Mouse (Mus musculus) Patski (cell line): ENCODE results near the gene Aym1. TPM values are rescaled to one million over a fixed set of nuclear protein-coding genes. Genes with fewer than 3 reads are reported as not detected.
A peak's percentile ranks its signal among the peaks of the same experiment; 100 is the strongest.

Experiments used
- ATAC-seq: fragments of 100-300 bp; one replicate; pipeline ENCODE4 v1.8.0; 2021
- CTCF ChIA-PET: fragments of 350-600 bp; sonication (Branson Sonifier 250); formaldehyde crosslinking; loops from one replicate; lab custom pipeline; 2022; ENCODE audit warnings: inconsistent platforms; lab: Charles Lee
- POLR2A ChIA-PET: fragments of 350-600 bp; sonication (Branson Sonifier 250); formaldehyde crosslinking; loops from one replicate; lab custom pipeline; 2022; ENCODE audit warnings: antibody characterized with exemption, inconsistent platforms; lab: Charles Lee
- DNase-seq: peaks from one replicate; pipeline ENCODE4 v3.0.0-alpha.2; 2011; ENCODE audit warnings: low read depth, low spot score
- H3K27me3 ChIP-seq: fragments of 371-371 bp; one replicate; pipeline ENCODE4 v1.5.1; 2021
- CTCF ChIP-seq: fragments of 100-300 bp; IDR thresholded peaks from one replicate; pipeline ENCODE4 v1.5.1; 2021
- in situ Hi-C: fragments of 300-500 bp; cut with MboI; formaldehyde crosslinking; loops from 3 replicates; pipeline ENCODE4 v1.11.1; 2018; ENCODE audit warnings: low pct_unique_long_range_greater_than_20kb, mixed read lengths
- polyA plus RNA-seq: library from polyadenylated mRNA; unstranded; gene quantifications from one replicate; pipeline ENCODE4 v1.2.3, GENCODE M21; 2021

The Aym1 gene
- polyA plus RNA-seq = not detected

DNA sequence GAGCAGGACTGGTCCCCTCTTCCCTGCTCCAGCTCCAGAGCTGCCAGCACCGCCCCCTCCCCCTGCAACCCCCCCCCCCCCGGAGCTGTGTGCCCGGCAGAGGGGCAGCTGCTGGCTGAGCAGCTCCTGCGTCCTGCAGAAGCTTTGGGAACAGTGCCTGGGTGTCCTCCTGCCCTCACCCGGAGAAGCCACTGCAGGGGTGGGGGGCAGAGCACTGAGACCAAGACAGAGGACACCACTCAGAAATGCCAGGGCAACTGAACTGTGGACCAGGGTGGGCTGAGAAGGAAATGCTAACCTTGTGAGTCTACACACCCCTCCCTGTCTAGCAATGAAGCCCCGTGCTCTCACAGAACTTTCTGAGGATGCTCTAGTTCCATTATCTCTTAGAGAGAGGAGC, at the start of gene Aym1:
Aym1 (plus strand) TSS at position 109 of the 400 bp plus-strand sequence.
- ChIA-PET POLR2A (interaction anchor here (0.7 kb wide), 1 partner anchor 398 kb away, joined by 4 read pairs; no protein-coding TSS in a partner anchor), CTCF (interaction anchor here (1.0 kb wide), 1 partner anchor 82 kb away, joined by 3 read pairs; no protein-coding TSS in a partner anchor)
- DNase-seq = no peak
- H3K27me3 ChIP-seq = peaks cover 49% of the 10 kb centered on the region
- no peak for ATAC-seq
- no peak for TF ChIP-seq CTCF
- in situ Hi-C loops = loop anchor here (5.0 to 25.0 kb wide), 3 partner anchors 230 to 580 kb away; no protein-coding TSS in a partner anchor

DNA sequence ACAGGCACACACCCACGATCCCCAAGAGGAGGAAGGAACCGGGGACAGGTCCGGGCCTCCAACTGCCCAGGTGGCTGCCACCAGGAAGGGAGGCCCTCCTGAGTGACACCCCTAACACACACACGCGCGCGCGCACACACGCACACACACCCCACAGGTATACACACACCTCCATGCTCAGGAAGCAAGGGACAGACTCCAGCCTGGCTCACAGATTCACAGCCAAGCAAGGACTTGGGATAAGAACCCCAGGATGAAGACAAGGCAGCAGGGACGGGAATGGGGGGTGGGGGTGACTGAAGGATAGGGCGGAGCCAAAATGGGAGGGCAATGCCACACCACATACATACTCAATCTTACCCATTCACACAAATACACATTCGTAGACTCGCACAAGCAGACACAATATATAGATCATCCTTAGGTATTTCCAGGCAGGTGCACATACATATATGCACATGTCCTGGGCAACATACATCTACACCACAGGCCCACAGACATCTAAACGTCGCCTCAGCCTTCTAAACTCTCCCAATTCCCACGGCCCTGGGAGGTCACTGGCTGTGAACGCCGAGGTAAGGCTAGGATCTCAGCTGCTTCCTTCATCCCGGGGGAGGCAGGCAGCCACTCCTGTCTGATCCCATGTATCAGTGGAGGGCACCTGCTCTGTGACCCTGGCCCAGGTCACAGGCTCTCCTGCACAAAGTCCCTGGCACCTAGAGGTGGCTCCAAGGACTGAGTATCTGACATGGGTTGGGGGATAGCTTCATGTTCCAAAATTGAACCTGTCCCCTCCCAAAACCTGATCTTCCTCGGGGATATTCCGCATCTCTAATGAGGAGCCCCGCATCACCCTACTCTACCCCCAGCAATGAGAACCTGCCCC, 47.4 kb upstream of the Aym1 start:
- in situ Hi-C loops = no loop called here
- ChIA-PET CTCF (no interaction called here), POLR2A (no interaction called here)

DNA sequence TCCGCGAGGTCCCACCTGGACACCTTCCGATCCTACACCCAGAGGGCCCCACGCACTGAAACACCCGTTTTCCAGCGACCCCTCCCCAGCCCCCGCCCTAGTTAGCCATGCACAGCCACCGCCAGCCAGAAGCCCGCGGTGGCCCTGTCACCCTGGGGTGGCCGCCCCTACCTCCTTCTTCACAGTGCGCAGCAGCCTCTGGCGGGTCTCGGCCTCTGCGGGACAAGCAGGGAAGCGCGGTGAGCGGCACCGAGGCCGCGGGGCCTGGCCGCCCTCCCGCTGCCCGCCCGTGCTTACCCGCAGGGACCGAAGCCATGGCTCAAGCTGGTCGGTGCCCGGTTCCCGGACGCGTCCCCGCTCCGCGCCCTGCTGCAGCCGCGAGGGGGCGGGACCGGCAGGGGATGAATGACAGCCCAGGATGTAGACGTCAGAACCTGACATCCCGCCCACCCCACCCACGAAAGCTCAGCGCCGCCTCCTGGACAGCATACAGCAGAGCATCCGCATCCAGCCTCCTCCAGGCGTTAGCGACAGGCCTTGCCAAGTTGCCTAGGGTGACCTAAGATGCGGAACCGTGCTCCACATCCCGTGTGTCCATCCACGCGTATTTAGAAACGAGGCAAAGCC, 46.6 kb upstream of the Aym1 start, which contains the start of gene Sgsm1:
Sgsm1 (minus strand) TSS at position 410 of the 627 bp plus-strand sequence.
- CTCF ChIA-PET = no interaction called here
- TF ChIP-seq CTCF = no peak
- no peak for DNase-seq
- in situ Hi-C loops = no loop called here
- POLR2A ChIA-PET = no interaction called here
- ATAC-seq = peak; percentile 36
- peaks cover 30% of the 10 kb centered on the region for H3K27me3 ChIP-seq

More for the DNA sequence above, 47.4 kb upstream of the Aym1 start:
- TF ChIP-seq CTCF = no peak
- DNase-seq (no peak), ATAC-seq (no peak)
- H3K27me3 ChIP-seq = peaks cover 33% of the 10 kb centered on the region

- CTCF ChIA-PET = no interaction called here
- no peak for TF ChIP-seq CTCF
- DNase-seq (no peak), ATAC-seq (no peak)
- peaks cover 35% of the 10 kb centered on the region for H3K27me3 ChIP-seq
- POLR2A ChIA-PET = no interaction called here
- in situ Hi-C loops = no loop called here
These were observed 43.1 kb upstream of the Aym1 start for GRCm38 (mm10) chr5:113313998-113314397.

GRCm38 (mm10) chr5:113323784-113324638, 33.1 kb upstream of the Aym1 start:
- POLR2A ChIA-PET = no interaction called here
- DNase-seq (no peak), ATAC-seq (no peak)
- no peak for TF ChIP-seq CTCF
- peaks cover 44% of the 10 kb centered on the region for H3K27me3 ChIP-seq
- in situ Hi-C loops = no loop called here
- CTCF ChIA-PET = interaction anchor here (1.1 kb wide), 1 partner anchor 30 kb away, joined by 3 read pairs; no protein-coding TSS in a partner anchor

DNA sequence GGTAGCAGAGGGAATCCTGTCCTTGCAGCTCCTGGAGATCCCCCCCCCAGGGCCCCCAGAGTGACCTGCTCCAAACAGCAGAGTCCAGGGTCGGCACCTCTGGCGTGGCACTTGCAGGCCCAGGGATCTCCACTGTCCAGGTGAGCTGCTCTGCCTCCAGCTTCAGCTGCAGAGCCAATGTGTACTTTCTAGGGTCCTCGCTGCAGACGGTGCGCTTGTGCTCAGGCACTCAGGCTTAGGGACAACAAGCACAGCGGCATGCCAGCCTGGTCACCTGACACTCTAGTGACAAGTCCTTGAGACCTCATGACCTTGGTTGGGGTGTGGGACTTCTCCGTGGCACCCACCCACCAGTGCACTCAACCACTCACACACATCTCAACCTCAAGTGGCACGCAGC, 27.6 kb upstream of the Aym1 start:
- ChIA-PET POLR2A (no interaction called here), CTCF (no interaction called here)
- no peak for ATAC-seq
- H3K27me3 ChIP-seq = peaks cover 37% of the 10 kb centered on the region
- in situ Hi-C loops = no loop called here
- no peak for DNase-seq
- no peak for TF ChIP-seq CTCF

GRCm38 (mm10) chr5:113330202-113330601, 26.9 kb upstream of the Aym1 start:
- in situ Hi-C loops = no loop called here
- H3K27me3 ChIP-seq = peaks cover 39% of the 10 kb centered on the region
- ChIA-PET POLR2A (no interaction called here), CTCF (no interaction called here)
- ATAC-seq (no peak), DNase-seq (no peak)
- no peak for TF ChIP-seq CTCF

- in situ Hi-C loops = no loop called here
- POLR2A ChIA-PET = no interaction called here
These were observed 24.9 kb upstream of the Aym1 start for GRCm38 (mm10) chr5:113332239-113332638.

GRCm38 (mm10) chr5:113332899-113333298, 24.2 kb upstream of the Aym1 start:
- POLR2A ChIA-PET = no interaction called here
- TF ChIP-seq CTCF = no peak
- peaks cover 66% of the 10 kb centered on the region for H3K27me3 ChIP-seq
- in situ Hi-C loops = no loop called here
- DNase-seq = no peak
- ATAC-seq = no peak
- CTCF ChIA-PET = no interaction called here

More at GRCm38 (mm10) chr5:113332239-113332638, 24.9 kb upstream of the Aym1 start:
- TF ChIP-seq CTCF = no peak
- ATAC-seq (no peak), DNase-seq (no peak)
- CTCF ChIA-PET = no interaction called here
- H3K27me3 ChIP-seq = peaks cover 59% of the 10 kb centered on the region
